Mouse (Mus musculus): Measurements from ENCODE around the gene Gm29776. TPM values are rescaled to one million over a fixed set of nuclear protein-coding genes. Genes with fewer than 3 reads are reported as not detected.

Gene Gm29776
- not detected in 2 replicates for total RNA-seq (2015; ENCODE audit: low replicate concordance)
- total RNA-seq (2017; ENCODE audit: low replicate concordance) = not detected in 2 replicates

DNA sequence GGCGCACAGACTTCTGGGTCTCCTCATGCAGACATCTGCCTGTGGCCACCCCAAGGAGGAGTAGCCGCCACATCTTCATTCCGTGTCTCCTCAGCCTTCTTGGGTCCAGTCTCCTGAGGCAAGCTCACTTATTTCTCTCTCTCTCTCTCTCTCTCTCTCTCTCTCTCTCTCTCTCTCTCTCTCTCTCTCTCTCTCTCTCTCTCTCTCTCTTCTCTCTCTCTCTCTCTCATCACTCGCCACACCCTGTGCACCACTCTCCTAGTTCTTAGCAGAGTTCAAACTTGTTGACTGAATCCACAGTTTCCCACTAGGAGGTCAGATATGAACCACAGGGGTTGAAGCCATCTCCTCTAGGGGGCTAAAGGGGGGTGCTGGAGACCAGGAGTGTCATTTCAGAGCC, at the start of gene Gm29776:
TSS of gene Gm29776 (minus strand) at position 101 of the 400 bp plus-strand sequence.
- ATAC-seq (replicated peaks; ENCODE audit: low FRiP score, poor library complexity, severe bottlenecking) = no peak

DNA sequence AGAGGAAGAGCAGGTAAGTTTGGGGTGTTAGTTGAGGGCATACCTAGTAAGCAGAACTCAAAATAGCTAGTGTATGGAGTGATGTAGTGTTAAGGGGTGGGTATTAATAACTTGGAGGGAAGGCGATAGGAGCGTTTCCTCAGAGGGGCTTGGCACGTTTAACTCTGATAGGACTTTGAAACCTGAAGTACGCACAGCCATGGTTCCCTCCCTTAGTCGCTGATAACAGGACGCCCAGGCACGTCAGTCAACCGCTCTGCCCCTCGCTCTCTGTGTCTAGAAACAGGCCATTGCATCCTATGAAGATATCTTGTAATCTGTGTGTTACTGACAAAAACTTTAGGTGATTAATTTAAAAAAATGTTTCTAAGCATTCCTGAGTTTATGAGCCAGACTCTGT, 47.4 kb upstream of the Gm29776 start:
- ATAC-seq (replicated peaks; ENCODE audit: low FRiP score, poor library complexity, severe bottlenecking) = no peak

- ATAC-seq (replicated peaks; ENCODE audit: low FRiP score, poor library complexity, severe bottlenecking) = no peak
Observed at GRCm38 (mm10) chr14:54744473-54744872, 45.8 kb upstream of the Gm29776 start.

DNA sequence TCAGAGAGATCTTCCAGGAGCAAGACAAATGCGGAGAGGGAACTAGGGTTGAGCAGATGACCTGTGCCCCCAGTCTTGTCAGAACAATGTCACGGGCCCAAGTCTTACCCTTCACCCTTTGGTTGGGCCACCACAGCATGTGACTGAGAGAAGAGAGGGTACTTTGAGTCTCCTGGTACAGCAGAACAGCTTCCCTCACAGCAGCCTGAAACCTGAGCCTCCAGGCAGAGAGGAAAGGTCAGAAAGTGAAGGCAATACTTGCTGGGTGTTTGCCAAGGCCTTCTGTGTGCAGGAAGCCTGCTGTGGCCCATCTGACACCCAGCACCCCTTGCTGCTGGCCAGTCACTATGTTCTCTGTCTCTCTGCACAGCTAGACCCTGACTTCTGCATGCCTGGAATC, 43.7 kb upstream of the Gm29776 start:
- ATAC-seq (replicated peaks; ENCODE audit: low FRiP score, poor library complexity, severe bottlenecking) = no peak

DNA sequence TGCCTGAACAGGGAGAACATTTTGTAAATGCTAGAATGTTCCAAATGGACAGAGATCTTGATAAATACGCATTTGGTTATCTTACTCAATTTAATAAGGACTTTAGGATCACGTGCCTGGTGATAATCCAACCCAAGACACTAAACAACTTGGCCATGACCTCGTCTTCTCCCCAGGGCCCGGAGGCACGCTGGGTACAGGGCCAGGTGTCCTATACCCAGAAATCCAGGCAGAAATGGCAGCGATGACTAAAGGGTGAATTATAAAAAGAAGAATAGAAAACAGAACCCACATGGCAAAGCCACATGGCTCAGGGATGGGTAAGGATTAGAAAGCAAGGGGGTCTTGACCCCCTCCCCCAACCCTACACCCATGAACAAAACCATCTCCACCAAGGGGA, 43.1 kb upstream of the Gm29776 start:
- no peak for ATAC-seq (replicated peaks; ENCODE audit: low FRiP score, poor library complexity, severe bottlenecking)

DNA sequence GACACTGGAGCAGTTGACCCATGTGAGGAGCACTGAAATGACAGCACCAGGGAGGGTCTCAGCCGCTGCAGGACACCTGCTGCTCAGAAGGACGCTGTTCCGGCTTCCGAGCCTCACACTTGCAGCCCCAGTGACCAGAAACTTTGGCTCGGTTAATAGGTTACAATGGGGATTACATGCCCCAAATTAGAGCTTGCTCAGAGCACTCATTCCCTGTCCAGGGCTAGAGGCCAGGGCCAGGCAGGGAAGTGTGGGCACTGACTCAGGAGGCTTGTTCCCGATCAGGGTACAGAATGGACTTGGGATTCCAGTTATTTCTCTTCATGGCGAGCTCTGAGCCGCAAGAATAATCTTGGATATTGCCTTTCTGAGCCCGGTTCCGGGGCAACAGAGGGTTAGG, 39.0 kb upstream of the Gm29776 start:
- ATAC-seq (replicated peaks; ENCODE audit: low FRiP score, poor library complexity, severe bottlenecking) = no peak

- ATAC-seq (replicated peaks; ENCODE audit: low FRiP score, poor library complexity, severe bottlenecking) = no peak
Observed at GRCm38 (mm10) chr14:54736555-54737552, 38.2 kb upstream of the Gm29776 start.

GRCm38 (mm10) chr14:54735221-54735620, 36.6 kb upstream of the Gm29776 start:
- no peak for ATAC-seq (replicated peaks; ENCODE audit: low FRiP score, poor library complexity, severe bottlenecking)

DNA sequence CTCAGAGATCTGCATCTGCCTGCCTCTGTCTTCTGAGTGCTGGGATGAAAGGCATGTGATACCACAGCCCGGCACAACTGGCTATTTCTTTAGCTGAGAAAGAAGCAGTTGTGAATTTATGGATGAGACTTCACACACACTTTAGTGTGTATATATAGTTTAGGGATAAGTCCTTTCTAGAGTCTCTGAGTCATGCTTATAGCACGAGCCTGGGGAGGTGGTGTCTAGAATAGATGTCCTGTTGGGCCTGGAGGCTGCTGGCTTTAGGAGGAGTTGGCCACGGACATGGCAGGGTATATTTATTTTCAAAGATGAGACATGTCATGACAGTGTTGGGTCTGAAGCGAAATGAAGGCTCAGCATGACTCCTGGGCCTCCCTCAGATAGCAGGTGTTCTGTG, 35.4 kb upstream of the Gm29776 start:
- ATAC-seq (replicated peaks; ENCODE audit: low FRiP score, poor library complexity, severe bottlenecking) = no peak

DNA sequence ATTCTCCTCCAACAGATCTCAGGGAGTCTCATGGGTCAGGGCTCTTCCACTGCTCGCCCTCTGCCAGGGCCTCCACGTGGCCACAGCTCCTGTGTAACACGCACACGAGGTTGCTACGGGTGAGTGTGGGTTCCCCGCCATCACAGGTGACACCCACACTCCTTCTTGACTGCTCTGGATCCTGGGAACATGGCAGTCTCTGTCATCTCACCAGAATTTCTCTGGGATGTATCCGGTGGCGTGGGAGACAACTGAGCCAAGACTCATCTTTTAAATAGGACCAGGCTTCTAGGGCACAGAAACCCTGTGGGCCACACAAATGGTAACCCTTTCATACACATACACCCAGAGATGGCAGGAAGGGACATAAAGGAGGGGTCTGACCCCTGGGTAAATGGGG, 33.6 kb upstream of the Gm29776 start:
- no peak for ATAC-seq (replicated peaks; ENCODE audit: low FRiP score, poor library complexity, severe bottlenecking)

DNA sequence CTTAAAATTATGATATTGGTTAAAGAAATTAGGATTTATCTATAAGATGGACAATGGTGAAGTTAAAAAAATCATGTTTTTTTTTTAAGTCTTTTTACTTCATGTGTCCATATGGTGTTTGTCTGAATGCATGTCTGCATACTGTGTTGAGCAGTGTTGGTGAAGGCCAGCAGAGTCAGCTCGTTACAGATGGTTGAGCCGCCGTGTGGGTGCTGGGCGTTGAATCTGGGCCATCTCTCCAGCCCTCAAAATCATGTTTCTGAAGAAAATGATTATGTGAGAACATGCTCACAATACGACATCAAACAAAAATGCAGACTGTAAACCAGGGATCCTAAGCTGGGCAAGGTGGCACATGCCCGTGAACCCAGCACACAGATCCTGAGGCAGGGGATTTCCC, 31.7 kb upstream of the Gm29776 start:
- ATAC-seq (replicated peaks; ENCODE audit: low FRiP score, poor library complexity, severe bottlenecking) = no peak

DNA sequence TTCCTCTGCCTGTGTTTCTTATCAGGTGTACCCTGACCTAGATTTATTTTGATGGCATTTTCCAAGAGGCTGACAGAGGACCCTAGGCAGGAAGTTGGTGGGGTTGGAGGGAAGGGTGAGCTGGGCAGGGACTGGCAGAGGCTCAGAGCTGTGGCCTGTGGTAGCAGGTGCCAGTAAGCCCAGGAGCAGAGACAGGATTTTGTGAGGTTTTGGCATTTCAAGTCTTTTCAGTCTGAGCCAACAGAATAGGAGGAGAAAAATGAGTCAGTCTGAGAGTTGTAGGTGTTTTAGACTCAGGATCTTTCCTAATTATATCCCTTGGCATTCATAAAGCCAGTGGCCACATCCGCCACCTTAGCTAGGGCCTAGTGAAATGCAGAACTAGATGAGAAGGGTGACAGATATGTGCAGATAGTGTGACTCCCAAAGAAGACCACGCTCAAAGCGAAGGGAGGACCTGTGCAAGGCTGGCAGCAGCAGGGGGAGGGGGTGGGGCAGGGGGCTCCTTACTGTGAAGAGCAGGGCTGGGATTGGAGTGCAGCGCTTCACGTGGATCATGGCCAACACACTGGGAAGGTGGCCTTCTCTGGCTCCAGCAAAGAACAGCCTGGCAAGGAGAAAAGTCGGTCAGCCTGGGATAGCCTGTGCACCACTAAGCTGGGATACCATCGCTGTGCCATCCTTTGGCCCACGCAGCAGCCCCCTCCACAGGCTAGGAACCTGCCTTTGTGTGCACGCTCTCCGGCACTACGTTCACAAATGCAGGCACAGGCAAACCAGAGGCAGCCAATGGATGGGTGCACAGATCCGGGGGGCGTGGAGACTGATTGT, 30.4 kb upstream of the Gm29776 start:
- ATAC-seq (replicated peaks; ENCODE audit: low FRiP score, poor library complexity, severe bottlenecking) = no peak

DNA sequence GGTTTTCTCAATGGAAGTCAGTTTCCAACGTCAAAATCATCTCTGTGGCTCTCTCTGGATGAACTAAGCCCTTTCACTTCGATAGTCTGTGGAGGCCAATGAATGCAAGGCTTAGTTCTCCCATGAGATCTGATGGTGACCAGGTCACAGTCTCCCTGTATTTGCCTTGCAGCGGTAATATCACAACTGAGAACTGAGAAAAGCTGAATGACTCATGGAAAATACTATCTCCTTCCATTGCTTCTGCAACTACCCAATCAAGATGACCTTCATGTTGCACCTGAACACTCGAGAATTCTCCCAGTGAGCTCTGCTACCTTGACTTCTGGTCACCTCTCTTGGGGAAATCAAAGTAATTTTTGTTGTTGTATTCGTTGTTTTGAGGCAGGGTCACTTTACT, 28.9 kb upstream of the Gm29776 start:
- no peak for ATAC-seq (replicated peaks; ENCODE audit: low FRiP score, poor library complexity, severe bottlenecking)

GRCm38 (mm10) chr14:54724049-54724448, 25.4 kb upstream of the Gm29776 start:
- no peak for ATAC-seq (replicated peaks; ENCODE audit: low FRiP score, poor library complexity, severe bottlenecking)

DNA sequence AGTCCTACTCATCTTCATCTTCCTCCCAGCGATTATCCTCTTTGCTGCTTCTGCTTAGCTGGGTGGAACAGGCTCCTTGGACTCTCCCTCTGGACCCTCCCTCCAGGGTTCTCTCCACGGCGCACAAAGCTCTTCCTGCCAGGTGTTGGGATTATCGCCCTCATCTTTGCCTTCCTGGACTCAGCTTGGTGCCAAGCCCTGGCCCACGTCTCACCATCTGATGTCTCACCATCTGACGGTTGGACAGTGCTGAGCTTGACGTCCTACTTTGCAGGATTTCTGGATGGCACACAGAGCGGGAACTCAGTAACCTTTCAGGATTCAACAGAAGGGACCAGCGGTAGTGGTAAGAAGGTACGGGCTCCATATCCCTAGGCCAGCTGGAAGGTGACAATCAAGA, 23.1 kb upstream of the Gm29776 start:
- no peak for ATAC-seq (replicated peaks; ENCODE audit: low FRiP score, poor library complexity, severe bottlenecking)

- no peak for ATAC-seq (replicated peaks; ENCODE audit: low FRiP score, poor library complexity, severe bottlenecking)
Observed at GRCm38 (mm10) chr14:54720654-54721350, 22.2 kb upstream of the Gm29776 start.

DNA sequence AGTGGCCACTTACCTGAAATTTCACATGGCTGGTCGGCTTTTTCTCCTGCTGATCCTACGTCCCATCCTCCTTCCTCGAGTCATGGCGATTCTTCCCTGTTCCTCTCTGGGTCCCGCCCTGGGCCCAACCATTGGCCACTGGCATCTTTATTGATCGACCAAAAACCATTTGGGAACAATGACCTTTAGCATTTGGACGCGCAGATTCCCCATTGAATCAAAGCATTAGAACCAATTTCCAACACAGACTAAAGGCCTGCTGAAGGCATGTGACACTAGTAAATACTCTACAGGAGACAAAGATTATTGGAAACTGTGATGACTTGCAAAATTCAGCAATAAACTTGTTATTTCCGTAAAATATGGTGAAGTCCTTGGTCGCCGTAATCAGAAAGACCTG, 21.4 kb upstream of the Gm29776 start:
- ATAC-seq (replicated peaks; ENCODE audit: low FRiP score, poor library complexity, severe bottlenecking) = no peak

- ATAC-seq (replicated peaks; ENCODE audit: low FRiP score, poor library complexity, severe bottlenecking) = no peak
Observed at GRCm38 (mm10) chr14:54715402-54715801, 16.8 kb upstream of the Gm29776 start.

GRCm38 (mm10) chr14:54714617-54715081, 16.0 kb upstream of the Gm29776 start:
- ATAC-seq (replicated peaks; ENCODE audit: low FRiP score, poor library complexity, severe bottlenecking) = 0 out of 2 replicates have a peak, but pooled peaks have one; percentile 27

DNA sequence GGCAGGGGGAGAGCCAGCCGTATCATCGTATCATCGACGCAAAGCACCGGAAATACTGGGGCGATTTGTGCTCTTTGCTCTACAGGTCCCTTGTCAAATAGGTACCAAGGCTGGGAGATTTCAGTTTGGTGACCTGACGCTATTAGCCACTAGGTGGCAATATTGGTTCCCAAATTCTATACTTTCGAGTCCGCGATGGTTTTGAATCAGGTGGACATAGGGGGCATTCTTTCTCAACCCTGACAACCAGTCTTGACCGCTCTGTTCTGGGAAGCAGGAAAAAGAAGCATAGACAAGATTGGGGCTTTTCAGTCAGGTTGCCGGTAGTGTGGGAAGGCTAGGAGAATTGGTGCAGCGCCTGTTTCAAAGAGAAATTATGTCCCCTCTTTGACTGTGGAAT, 15.5 kb upstream of the Gm29776 start:
- ATAC-seq (replicated peaks; ENCODE audit: low FRiP score, poor library complexity, severe bottlenecking) = peak; percentile 79
